Mouse (Mus musculus) adrenal gland, postnatal 25 days (tissue): Measurements from ENCODE around the gene Acvr1b. TPM values are rescaled to one million over a fixed set of nuclear protein-coding genes. Genes with fewer than 3 reads are reported as not detected.

Experiments
- DNase-seq: peaks from one replicate; pipeline ENCODE4 v3.0.0; 2021; ENCODE audit warnings: mixed read lengths
- total RNA-seq: library from RNA; stranded (reverse); gene quantifications from 2 replicates; pipeline ENCODE4 v1.2.3, GENCODE M21; 2021

Acvr1b gene
- total RNA-seq, 1 experiment from 2014 or later, result 11.2 TPM

DNA sequence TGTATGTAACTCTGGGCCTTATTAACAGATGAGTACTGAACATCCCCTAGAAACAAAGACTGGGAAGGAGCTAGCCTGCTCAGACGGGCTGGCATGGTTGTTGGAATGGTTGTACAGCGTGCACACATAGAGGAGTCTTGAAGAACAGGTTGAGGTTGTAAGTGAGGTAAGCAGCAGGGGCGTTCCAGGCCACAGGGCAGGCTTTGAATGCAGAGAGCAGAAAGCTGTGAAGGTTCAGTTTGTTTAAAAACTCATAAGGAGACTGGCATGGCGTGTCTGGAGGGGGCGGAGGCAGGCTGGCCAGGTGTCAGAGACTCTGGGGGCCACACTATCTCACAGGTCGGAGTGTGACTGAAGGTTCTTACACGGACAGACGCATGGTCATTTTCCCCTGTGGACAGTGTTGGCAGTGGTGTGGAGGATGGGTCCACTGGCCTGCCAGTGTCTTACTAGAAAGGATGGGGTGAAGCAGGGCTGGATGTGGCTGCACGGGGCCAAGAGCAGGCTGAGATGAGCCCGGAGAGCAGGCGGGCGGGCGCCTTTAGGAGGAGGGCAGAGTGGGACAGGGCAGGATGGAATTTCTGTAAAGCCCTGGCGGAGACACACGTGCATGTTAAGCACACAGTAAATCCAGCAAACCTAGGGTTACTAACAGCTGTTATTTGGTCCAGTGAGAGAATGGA is 23.8 kb downstream of the Acvr1b start:
- no peak for DNase-seq

DNA sequence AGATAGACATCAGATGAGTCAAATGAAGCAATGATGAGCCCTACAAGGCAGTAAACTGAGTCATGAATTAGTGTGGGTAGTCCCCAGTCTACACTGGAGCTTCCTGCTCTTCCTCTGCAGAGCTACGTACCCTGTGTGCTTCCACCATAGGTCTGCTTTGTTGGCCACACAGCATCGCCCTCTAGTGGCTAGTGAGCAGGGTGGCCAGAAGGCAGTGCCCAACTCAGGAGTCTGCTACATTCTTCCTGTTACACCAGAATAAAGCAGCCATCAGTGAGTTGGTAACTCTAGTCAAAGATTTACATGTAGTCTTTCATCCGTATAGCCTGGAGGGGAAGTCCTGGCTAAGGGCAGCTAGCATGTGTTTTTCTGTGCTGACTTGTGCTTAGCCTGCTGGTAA is 24.4 kb downstream of the Acvr1b start:
- peak; percentile 64 for DNase-seq

DNA sequence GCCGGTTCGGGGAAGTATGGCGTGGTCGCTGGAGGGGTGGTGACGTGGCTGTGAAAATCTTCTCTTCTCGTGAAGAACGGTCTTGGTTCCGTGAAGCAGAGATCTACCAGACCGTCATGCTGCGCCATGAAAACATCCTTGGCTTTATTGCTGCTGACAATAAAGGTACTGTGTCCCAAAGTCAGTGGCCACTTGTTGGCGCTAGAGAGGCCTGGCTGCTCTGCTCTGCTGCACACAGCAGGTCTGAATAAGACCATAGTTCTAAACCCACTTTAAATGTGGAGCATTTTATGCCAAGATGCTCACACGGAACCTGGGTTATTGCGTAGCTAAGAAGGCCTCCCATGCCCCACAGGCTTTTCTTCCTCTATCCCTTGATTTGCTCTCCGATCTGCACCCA is 25.0 kb downstream of the Acvr1b start:
- no peak for DNase-seq

GRCm38 (mm10) chr15:101200777-101201295 is 27.0 kb downstream of the Acvr1b start:
- no peak for DNase-seq

GRCm38 (mm10) chr15:101201414-101201813 is 27.5 kb downstream of the Acvr1b start:
- no peak for DNase-seq

DNA sequence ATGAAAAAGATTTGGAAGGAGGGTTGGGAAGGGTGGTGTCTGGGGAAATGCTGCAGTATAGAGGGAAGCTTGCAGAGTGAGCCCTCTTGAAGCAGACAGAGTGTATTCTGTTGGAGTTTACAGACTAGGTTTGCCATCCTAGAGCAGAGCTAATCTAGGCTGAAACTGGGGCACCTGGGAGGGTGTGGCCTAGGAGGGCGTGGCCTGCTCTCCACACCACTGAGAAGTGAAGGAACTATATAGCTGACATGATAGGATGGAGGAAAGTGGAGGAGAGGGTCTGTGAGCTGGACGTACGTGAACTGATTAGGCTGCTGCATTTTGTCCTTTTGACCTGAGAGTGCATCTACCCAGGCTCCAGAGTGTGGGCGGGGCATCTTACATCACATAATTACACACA is 29.8 kb downstream of the Acvr1b start:
- no peak for DNase-seq

- DNase-seq, result no peak
Measured at GRCm38 (mm10) chr15:101204781-101205180, 30.9 kb downstream of the Acvr1b start.

DNA sequence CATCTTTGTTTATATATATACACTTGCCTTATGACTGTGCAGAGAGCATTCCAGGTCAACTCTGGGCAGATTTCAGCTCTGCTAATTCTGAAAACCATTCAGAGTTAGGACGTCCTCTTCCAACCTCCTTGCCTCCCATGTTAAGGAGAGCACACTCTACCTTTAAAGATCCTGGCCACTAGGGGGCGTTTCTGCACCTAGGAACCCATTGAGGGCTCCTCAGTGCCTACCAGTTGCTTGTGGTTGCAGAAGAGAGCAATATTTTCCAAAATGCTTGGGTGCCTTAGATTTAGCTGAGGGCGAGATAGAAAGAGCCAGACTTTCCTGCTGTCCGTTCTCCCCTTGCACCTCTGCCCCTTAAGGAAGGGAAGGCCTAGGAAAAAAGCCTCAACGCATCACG is 36.4 kb downstream of the Acvr1b start:
- DNase-seq, result peak; percentile 64

GRCm38 (mm10) chr15:101210998-101211613 is 37.2 kb downstream of the Acvr1b start:
- peak; percentile 37 for DNase-seq

GRCm38 (mm10) chr15:101212435-101212834 is 38.6 kb downstream of the Acvr1b start:
- DNase-seq, result peak; percentile 36

GRCm38 (mm10) chr15:101215136-101215535 is 41.3 kb downstream of the Acvr1b start:
- no peak for DNase-seq

DNA sequence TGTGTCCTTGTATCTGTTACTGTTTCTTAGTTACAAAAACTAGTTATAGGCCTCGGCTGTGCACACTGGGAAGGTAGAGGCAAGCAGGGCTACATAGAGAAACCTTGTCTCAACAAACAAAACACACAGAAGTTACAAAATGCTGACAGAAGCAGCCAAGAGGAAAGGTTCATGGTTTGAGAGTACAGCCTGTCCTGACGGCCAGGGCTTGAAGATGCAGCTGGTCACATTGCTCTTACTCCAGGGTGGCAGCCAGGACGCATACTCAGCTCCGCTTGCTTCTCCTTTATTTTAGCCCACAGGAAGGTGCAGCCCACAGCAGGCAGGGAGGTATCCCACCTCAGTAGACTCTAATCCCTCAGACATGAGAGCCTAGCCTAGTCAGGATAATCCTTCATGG is 42.2 kb downstream of the Acvr1b start:
- no peak for DNase-seq

- DNase-seq, result no peak
Measured at GRCm38 (mm10) chr15:101220905-101221297, 47.0 kb downstream of the Acvr1b start.

DNA sequence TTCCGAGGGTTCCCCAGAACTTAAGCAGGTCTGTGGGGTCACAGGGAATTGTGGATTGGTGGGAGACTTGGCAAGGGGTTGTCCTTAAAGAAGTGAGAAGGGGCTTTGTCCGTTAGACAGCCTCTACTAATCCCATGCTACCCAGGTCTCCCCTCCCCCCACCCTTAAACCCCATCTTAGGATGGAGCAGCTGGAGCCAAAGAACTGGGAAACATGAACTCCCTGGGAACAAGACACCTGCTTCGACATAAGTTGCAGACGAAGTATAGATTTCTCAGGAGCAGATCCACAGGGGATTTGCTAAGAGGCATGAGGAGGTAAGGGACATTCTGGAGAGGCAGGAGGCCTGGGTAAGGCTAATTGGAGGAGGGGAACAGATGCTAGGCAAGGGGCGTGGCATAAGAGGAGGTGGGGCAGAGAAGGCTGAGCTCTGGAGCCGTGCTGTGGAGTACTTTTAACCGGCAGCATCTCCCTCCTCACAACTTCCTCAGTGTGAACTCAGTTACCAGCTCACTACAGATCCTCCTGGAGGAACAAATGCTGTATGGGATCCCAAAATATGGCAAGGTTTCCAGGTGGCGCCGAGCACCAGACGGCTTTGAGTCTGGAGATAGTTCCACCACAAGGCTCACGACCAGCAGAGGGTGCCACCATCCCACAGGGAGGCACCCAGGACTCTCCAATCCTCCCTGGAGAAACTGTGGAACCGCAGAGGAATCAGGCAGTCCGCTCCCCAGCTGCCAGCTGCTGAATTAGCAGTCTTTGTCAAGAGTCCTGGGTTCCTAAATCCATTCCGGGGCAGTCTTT is 47.6 kb downstream of the Acvr1b start:
- peak; percentile 93 for DNase-seq

DNA sequence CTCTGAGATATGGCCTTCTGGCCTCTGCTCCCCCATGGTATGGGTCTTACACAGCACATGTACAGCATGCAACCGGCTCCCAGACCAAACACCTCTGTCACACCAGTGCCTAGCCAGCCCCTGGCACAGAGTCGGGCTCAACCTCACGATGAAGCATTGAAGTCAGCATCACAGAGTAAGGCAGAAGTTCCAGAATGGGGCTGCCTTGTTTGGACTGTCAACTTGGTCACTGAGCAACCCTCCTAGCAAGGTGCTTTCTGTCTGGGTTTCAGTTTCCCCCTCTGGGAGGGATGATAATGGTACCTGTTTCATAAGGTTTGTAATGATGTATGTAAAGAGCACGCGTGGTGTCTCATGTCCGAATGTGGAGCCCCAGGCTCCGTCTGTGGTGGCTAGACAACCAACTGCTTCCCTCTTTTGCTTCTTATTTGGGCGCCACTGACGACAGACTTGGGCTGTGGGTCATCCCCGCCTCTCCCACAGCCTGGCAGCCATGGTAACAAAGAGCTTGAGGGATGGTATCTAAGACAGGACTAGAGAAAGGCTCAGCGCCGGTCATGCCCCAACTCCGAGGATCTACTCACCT is 49.1 kb downstream of the Acvr1b start:
- no peak for DNase-seq

GRCm38 (mm10) chr15:101223596-101223995 is 49.7 kb downstream of the Acvr1b start:
- DNase-seq, result no peak

DNA sequence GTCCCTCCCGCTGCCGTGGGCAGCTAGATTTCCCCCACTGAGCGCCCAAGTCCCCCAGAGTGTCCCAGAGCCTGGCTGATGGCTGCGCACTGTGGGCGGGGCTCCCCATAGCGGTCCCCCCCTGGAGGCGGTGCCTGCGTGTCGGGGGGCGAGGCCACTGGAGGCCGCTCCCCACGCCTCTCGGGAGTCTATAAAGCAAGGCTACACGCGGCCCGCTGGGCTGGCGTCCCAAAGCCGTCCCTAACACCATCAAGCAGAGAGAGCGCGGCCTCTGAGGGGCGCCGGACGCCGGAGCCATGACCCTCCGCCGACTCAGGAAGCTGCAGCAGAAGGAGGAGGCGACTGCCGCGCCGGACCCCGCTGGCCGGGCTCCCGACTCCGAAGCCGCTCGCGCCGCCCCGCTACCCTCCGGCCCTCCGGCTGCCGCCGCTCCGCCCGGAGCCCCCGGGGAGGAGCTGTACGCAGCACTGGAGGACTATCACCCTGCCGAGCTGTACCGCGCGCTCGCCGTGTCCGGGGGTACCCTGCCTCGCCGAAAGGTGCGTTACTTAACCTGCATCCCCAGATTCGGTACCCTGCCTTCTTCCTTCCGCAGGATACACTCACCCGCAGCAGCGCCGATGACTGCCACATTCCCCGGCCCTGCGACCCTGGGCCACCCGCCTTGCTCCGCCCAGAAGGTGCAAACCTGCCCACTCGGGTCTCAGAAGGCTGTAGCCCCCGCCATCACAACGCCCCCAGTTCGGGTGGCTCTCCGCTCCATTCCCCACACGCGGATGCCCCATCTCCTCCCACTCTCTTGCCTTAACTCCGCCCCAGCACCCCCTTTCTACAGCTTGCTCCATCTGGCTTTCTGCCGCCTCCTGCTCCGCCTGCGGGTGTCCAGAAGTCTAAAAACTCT is 50.4 kb downstream of the Acvr1b start, which contains the start of gene Grasp:
TSS of gene Grasp (plus strand) at position 183 of the 901 bp plus-strand sequence.
- DNase-seq, result peak; percentile 93

- peak; percentile 32 for DNase-seq
Measured at GRCm38 (mm10) chr15:101224977-101225376, 51.1 kb downstream of the Acvr1b start.

- DNase-seq, result peak; percentile 57
Measured at GRCm38 (mm10) chr15:101227971-101228370, 54.1 kb downstream of the Acvr1b start.

DNA sequence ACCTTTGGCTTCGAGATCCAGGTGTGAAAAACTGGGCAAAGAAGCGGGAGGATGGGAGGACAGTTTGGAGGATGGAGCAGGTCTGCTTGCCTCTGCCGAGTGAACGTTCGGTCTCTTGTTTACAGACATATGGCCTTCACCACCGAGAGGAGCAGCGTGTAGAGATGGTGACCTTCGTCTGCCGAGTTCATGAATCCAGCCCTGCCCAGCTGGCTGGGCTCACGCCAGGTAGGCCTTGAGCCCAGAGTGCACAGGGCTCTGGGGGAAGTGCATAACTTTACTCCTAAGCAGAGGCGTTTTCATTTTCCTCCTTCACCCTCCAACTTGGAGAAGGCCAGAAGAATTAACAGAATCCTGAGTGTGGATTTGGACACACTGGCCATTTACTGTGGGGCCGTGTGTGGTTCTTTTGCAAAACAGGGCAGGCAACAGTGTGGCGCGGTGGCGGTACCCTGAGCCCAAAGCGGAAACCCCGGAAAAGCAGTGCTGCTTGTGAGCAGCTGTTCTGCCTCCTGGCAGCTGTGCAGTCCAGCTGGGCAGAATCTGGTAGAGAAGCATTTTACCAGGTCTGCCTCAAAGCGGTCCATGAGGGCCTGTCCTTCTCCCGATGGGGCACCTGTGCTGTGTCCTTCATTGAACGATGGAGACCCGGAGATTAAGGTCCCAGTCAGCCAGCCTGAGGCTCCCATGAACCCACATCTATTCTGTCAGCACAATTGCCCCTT is 55.2 kb downstream of the Acvr1b start:
- DNase-seq, result peak; percentile 73

DNA sequence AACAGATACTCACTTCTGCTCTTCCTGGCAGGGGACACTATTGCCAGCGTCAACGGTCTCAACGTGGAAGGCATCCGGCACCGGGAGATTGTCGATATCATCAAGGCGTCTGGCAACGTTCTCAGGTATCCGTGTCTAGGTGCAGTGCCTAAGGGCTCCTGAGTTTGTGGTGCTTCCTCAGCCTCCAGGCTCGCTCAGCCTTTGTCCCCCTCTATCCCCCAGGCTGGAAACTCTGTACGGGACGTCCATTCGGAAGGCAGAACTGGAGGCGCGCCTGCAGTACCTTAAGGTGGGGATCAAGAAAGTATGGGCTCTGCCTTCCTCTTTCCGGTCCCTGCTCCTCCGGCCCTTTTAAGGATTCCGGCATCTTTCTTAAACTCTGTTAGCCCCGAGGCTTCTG is 56.6 kb downstream of the Acvr1b start:
- DNase-seq, result no peak
